Mouse (Mus musculus): ENCODE measurements around the gene Tnk2. TPM values are rescaled to one million over a fixed set of nuclear protein-coding genes. Genes with fewer than 3 reads are reported as not detected.

The Tnk2 gene
- 100 to 1,000 TPM in 1 of 2 experiments, 10 to 100 TPM in 1; 93.2 to 107 TPM for total RNA-seq (2021)

DNA sequence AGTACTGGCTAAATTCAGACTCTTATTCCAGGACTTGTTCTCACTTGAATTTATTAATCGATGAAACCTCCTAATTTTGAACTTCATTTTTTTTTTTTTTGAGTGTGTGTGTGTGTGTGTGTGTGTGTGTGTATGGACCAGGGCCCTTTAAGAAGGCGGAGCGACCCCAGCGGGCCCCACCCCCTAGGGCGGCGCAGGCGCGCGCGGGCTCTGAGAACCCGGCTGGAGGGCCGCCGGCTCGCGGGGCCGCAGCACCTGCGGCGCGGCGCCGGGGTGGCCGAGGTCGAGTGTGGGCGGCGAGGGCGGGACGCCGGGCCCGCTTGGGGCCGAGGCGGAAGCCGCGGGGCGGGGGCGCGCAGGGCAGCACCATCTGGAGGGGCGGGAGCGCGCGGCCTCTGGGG lies at the start of gene Tnk2:
Gene Tnk2 (plus strand): TSS at position 214 of the 401 bp plus-strand sequence.
- intact Hi-C loops (cut with DNase I): no loop called here
- peak; percentile 77 to 93 for DNase-seq (ENCODE audit: extremely low spot score in 1 of 2, low spot score in 2 of 2)

DNA sequence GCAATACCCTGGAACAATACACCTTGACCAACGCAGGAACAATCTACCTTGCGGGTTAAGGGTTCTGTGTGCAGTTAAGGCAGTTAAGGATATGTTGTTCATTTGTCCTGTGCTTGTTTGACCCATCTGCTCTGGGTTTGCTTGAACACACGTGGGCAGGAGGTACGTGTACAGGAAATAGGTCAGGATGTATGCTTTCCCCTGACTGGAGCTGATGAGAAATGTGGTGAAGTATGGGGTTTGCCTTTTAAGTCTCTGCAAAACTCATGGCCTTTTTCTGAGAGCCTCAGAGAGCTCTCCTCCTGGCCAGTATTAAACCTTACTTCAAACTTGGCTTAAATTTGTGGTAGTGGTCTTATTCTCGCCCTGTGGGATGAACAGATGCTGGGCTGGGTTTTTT lies 49.8 kb upstream of the Tnk2 start:
- intact Hi-C loops (cut with DNase I): no loop called here
- no peak for DNase-seq (ENCODE audit: extremely low spot score in 1 of 2, low spot score in 2 of 2)

DNA sequence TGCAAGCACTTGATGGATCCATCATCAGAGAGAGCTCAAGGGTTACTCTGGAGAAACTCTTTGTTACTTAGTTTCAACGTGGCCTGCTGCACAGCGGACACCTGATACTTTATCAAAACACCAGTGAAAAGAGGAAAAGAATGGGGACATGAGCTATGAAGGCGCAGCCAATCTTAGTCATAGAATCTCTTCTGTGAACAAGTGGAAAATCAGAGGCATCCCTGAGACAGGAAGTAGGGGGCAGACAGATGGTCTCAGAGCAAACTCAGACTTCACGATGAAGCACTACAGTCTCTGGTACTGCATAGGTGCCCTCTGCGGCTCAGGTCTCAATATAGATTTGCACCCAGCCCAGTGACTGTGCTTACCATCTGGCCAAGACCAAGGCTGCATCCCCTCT lies 49.0 kb upstream of the Tnk2 start:
- intact Hi-C loops (cut with DNase I): no loop called here
- DNase-seq (ENCODE audit: extremely low spot score in 1 of 2, low spot score in 2 of 2): no peak

DNA sequence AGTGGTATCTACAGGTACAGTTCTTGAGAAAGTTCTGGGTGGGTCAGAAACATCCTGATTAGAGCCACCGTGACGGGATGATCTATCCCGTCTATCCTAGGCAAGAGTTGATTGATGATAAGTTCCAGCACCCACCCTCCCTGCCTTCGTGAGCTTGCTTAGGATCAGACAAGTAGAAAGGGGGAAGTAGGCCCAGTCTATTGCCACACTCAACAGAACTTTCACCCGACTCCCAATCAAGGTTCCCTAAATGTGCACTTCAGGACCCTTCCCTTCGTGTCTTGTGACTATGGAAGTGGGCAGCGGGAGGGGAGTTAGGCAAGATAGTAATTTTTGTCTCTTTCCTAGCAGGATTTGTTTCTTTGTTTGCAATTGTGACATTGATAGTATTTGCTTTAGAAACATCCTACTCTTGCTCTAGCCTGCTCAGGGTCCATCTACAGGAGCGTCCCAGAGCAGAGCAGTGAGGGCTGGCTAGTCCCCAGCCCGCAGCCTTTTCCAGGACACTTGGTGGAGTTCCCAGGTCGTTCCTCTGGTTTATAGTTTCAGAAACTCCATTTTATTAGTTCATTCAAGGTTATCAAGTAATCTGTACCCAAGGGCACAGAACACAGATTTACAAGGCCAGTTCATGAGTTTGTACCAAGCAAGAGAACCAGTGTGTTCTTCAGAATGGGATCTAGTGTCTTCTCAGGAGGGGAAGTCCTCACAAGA lies 48.4 kb upstream of the Tnk2 start:
- DNase-seq (ENCODE audit: extremely low spot score in 1 of 2, low spot score in 2 of 2): no peak
- intact Hi-C loops (cut with DNase I): no loop called here

DNA sequence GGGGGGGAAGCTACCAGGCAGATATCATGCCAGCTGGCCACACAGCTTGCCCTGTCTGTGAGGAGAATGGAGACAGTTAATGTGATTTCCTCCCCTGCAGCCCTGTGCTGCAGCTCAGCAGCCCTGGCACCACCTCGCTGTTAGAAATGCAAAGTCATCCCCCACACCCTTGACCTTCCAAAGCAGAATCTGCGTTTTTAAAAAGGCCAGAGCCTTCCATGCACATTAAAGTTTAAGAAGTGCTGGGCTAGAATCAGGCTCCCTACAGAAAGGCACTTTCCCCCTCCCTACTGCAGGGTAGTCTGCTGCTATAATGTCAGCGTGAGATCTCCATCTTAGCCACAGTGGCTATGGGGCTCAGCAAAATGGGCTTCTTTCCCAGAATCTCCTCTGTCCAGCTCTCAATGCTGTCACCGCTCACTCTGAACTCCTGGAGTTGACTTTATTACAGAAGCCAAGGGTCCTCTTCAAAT lies 45.7 kb upstream of the Tnk2 start:
- DNase-seq (ENCODE audit: extremely low spot score in 1 of 2, low spot score in 2 of 2): no peak
- intact Hi-C loops (cut with DNase I): no loop called here

DNA sequence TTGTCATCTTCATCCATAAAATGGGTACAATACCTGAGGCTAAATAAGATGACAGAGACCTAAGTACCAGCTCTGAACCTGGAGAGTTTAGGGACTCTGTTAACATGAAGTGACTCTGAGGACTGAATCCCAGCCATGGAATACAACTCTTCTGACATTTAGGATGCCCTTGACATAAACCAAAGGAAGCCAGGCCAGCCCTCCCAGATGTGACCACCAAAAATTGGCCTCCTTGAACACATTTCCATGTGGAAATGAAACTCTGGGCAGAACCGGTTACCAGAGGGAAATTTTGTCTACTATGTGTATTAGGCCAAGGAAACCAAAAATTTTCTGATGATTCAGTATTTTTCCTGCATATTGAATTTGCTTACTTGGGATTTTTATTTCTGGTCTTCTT lies 44.5 kb upstream of the Tnk2 start:
- no peak for DNase-seq (ENCODE audit: extremely low spot score in 1 of 2, low spot score in 2 of 2)
- intact Hi-C loops (cut with DNase I): no loop called here

DNA sequence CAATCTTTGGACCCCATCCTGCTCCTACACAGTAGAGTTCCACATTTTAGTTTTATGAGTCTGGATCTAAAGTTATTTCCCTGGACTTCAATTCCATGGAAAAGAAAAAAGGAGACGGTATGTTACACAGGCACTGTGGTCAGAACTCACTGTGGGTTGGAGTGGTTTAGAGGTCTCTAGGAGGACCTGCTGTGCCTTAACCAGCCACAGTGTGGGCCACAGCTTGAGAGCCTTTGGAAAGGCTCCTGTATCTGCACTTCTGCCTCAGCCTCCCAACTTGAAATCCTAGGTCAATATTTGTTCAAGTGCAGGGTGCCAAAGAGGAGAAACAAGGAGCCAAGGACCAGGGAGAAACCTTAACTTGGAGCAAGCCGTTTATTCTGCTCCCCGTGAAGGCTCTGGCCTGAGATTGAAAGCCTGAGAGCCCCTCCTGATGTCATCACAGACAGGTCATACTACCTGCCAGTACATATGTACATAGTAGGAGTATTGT lies 41.4 kb upstream of the Tnk2 start:
- DNase-seq (ENCODE audit: extremely low spot score in 1 of 2, low spot score in 2 of 2): no peak
- intact Hi-C loops (cut with DNase I): no loop called here

DNA sequence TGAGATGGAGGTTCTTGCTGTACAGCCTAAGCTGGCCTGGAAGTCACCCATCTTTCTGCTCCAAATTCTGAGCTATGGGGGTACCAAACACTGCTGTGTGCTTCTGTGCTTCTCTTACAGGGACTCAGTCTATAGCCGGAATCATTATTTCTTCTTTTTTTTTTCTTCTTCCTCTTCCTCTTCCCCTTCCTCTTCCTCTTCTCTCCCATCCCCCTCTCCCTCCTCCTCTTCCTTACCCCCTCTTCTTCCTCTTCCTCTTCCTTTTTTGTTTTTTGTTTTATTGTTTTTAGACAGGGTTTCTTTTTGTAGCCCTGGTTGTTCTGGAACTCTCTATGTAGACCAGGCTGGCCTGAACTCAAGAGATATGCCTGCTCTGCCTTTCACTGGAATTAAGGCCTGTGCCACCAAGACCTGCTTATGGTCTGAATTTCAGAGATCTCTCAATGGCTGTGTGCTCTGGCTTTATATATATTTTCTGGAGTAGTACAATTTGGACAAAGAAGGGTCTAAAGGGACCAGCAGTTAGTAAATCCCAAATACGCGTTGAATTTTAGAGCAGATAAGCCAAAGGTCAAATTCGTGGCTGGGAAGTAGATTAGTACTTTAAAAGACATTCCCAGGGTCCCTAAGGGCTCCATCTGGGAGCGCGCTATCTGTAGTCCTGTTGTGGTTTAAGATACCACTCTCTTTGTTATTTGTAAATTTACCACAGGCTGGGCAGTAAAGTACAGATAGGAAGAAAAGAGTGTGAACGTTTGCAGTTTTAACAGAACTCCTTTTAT lies 35.9 kb upstream of the Tnk2 start:
- no peak for DNase-seq (ENCODE audit: extremely low spot score in 1 of 2, low spot score in 2 of 2)
- intact Hi-C loops (cut with DNase I): no loop called here

DNA sequence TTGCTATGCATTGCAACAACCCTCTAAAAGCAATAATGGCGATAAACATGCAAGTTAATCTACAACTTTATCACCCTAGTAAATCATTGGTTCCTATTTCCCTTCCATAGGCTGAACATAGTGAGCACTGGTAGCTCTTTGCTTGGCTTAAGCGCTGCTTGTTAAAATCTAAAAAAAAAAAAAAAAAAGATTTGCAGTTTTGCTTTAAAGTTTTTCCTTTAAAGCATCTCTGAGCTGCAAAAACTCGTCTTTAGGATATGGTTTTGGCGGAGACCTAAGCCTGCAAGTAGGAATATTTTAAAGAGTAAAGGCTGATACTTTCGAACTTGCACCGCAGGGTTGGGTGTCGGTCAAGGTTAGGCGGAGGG lies 35.3 kb upstream of the Tnk2 start:
- DNase-seq (ENCODE audit: extremely low spot score in 1 of 2, low spot score in 2 of 2): no peak
- intact Hi-C loops (cut with DNase I): no loop called here

DNA sequence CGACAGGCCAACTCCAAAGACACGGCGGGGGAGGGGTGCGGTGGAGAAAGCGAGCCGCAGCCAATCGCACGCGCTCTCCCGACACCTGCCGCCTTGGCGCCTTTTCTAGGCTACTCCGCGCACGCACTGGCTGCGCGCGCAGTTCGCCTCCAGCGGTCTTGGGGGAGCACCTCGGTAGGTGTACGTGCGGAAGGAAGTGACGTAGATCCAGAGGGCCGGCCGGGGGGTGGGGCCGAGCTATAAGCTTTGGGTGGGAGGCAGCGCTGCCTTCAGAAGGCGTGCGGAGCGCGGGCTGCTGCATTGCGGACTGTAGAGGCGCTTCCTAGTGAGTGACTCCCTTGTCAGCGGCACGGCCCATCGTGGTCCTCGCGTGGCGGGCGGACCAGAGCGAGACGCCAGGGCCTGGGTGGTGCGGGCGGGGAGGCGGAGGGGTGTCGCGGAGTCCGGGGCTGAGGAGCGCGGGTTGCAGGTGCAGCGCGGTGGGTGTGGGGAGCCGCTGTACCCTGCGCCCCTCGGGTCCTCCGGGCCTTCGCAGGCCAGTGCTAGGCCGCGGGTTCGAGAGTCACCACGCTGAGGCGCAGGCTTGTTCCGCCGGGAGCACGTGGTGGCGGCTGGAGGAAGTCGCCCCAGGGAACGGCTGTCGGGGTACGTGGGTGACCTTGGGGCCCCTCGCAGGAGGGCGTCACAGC lies 34.8 kb upstream of the Tnk2 start, which contains the start of gene Tfrc:
Gene Tfrc (plus strand): TSS at position 209 of the 689 bp plus-strand sequence.
- intact Hi-C loops (cut with DNase I): no loop called here
- DNase-seq (ENCODE audit: extremely low spot score in 1 of 2, low spot score in 2 of 2): peak; percentile 96 to 98

DNA sequence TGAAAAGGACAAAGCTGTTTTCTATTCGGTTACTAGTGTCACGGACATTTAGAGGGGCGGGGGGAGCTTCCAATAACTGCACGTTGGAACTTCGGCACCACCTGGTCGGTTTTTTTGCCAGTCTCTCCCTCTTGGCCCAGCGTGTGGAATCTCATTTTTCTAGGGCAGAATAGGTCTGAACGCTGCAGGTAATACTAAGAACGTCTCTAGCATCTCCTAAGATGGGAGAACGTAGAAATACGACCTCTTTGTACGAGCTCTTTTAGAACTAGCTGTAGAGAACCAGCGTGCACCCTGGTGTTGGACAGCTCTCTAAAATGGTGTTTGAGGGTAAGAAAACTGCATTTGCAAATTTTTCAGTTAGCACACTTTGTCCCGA lies 34.3 kb upstream of the Tnk2 start:
- intact Hi-C loops (cut with DNase I): no loop called here
- DNase-seq (ENCODE audit: extremely low spot score in 1 of 2, low spot score in 2 of 2): no peak

DNA sequence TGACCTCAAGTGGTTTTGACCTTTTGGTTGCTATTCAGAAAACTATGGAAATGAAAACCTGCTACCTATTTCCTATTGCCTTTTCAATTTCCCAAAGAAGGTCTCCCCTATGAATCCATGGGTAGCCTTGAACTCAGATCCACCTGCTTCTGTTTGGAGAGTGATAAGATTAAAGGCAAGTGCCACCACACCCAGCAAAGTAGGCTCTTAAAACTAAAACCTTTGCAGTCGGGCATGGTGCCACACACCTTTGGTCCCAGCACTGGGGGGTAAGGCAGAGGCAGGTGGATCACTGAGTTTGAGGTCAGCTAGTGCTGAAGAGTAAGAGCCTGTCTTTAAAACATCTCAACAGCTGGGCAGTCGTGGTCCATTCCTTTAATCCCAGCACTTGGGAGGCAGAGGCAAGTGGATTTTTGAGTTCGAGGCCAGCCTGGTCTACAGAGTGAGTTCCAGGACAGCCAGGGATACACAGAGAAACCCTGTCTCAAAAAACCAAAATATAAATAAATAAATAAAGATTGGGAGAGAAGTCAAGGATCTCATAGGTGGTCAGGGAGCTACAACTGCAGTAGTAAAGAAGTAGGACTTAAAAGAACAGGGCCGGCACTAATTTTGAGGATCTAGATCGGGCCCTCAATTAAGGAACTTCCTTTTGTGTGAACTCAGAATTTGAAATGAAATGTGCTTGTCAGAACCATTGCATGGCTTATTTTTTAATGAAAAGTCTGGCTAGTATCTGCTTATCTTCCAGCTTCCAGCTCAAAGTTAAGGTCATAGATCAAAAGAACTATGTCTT lies 33.0 kb upstream of the Tnk2 start:
- intact Hi-C loops (cut with DNase I): loop anchor here (5.0 to 10.0 kb wide), 2 partner anchors 103 to 316 kb away; no protein-coding TSS in a partner anchor
- peak in 1 of 2 experiments; percentile 25 for DNase-seq (ENCODE audit: extremely low spot score in 1 of 2, low spot score in 2 of 2)

DNA sequence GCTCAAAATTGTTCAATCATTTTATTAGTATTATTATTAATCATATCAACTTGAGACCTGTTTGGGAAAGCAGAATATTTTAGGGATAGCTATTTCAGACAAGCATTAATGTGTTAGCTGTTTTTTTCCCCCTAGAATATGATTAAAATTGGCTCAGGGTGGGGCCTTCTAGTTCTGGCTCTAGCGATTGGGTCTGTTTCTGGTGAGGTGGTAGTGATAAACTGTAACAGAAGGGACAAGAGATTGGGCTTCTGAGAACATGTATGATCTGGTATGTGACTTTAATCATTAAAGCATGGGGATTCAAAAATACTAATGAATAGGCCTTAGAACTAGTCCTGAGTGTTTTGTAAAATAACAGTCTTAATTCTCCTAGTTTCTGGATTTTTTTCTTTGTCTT lies 31.6 kb upstream of the Tnk2 start:
- DNase-seq (ENCODE audit: extremely low spot score in 1 of 2, low spot score in 2 of 2): no peak
- intact Hi-C loops (cut with DNase I): loop anchor here (5.0 to 10.0 kb wide), 2 partner anchors 105 to 317 kb away; no protein-coding TSS in a partner anchor

DNA sequence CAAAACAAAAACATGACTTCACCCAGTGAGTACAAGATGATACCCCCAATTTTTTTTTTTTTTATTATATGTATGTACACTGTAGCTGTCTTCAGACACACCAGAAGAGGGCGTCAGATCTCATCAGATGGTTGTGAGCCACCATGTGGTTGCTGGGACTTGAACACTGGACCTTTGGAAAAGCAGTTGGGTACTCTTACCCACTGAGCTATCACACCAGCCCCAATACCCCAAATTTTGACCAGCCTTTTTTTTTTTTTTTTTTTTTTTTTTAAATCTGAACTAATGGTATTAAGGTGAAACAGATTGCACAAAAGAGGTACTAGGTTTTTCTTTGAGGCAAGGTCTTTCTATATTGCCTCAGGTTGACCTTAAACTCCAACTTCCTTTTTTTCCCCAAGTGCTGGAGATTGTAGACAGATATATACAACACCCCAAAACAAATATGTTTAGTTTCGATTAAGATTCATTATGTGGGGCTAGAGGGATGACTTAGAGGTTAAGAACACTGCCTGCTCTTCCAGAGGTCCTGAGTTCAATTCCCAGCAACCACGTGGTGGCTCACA lies 30.3 kb upstream of the Tnk2 start:
- DNase-seq (ENCODE audit: extremely low spot score in 1 of 2, low spot score in 2 of 2): no peak
- intact Hi-C loops (cut with DNase I): loop anchor here (5.0 to 10.0 kb wide), 2 partner anchors 106 to 319 kb away; no protein-coding TSS in a partner anchor

DNA sequence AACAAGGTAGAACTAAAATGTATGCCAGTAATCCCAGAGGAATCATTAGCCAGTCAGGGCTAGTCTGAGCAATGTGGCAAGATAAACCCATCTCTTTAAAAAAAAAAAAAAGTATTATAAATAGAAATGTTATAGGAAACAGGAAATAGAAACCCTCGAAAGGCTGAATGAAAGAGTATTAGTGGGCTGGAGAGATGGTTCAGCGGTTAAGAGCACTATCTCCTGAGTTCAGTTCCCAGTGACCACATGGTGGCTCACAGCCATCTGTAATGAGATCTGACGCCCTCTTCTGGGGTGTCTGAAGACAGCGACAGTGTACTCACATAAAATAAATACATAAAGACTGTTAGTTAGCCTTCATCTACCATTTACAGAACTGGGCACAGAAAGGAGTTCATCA lies 29.6 kb upstream of the Tnk2 start:
- no peak for DNase-seq (ENCODE audit: extremely low spot score in 1 of 2, low spot score in 2 of 2)
- intact Hi-C loops (cut with DNase I): loop anchor here (5.0 to 10.0 kb wide), 2 partner anchors 107 to 319 kb away; no protein-coding TSS in a partner anchor

DNA sequence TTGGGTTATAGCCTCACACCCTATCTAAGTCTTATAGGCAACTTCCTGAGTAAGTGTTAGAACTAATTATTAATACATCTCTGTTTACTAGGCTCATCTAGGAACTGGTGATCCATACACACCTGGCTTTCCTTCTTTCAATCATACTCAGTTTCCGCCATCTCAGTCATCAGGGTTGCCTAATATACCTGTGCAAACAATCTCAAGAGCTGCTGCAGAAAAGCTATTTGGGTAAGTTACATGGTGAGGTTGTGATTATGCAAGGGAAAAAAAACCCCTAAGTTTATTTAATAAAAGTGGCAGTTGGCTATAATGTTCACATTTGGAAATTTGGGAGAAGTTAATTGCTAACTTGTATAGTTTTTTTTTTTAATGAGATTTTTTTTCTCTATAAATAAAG lies 24.7 kb upstream of the Tnk2 start:
- no peak for DNase-seq (ENCODE audit: extremely low spot score in 1 of 2, low spot score in 2 of 2)
- intact Hi-C loops (cut with DNase I): loop anchor here (10.0 kb wide), 1 partner anchor 324 kb away; no protein-coding TSS in a partner anchor

DNA sequence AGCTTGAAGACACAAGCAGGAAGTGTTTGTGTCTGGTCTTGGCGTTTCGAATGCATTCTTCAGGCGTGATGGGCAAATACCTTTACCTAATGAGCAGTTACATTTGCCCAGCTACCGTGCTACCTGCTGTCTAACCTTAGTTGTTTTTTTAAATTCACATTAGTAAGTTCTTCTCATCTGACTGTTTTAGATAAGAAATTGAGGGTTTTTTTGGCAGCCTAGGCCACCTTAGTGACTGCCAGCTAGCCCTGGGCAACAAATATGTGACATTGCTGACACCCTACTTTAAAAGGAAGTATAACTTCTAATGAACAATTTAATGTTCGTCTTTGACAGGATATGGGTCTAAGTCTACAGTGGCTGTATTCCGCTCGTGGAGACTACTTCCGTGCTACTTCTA lies 15.5 kb upstream of the Tnk2 start:
- intact Hi-C loops (cut with DNase I): no loop called here
- no peak for DNase-seq (ENCODE audit: extremely low spot score in 1 of 2, low spot score in 2 of 2)

DNA sequence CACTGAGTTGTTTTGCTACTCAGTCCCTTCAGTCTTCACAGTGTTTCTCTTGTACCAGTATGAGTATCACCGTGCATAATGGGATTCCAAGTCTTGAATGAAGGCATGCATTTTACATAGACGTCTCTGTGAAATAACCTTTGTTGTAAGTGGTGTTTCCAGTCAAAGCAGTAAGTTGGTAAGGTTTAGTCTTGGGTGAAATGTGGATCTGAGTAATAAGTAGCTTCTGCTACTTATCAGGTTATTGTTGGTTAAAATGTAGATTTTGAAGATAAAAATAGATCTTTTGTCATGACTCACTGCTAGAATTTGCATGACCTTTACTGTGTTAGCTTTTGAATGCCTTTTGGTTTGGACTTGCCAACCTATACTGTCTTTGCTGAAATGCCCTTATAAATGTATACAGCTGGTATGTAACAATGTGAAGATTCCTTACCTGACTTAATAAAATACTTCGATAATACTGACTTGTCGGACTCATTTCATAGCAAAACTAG lies 11.3 kb upstream of the Tnk2 start:
- no peak for DNase-seq (ENCODE audit: extremely low spot score in 1 of 2, low spot score in 2 of 2)
- intact Hi-C loops (cut with DNase I): no loop called here
